Mouse (Mus musculus) MEL-GATA-1-ER (cell line): Measurements from ENCODE around the gene Svopl.

Experiments
- DNase-seq: peaks from one replicate; pipeline ENCODE4 v3.0.0-alpha.2; 2012; ENCODE audit warnings: low read depth; ENCODE audit errors: extremely low read depth

Gene Svopl

GRCm38 (mm10) chr6:38046838-38047237 is at the start of gene Svopl:
Gene Svopl (minus strand): TSS chr6:38046996.
- DNase-seq, result no peak

GRCm38 (mm10) chr6:38094701-38095100 is 47.9 kb upstream of the Svopl start:
- DNase-seq, result no peak

- DNase-seq, result no peak
These were observed 45.7 kb upstream of the Svopl start for GRCm38 (mm10) chr6:38092539-38092938.

- no peak for DNase-seq
These were observed 40.6 kb upstream of the Svopl start for GRCm38 (mm10) chr6:38087242-38088026.

GRCm38 (mm10) chr6:38083204-38083603 is 36.4 kb upstream of the Svopl start:
- DNase-seq, result no peak

GRCm38 (mm10) chr6:38081727-38082341 is 35.0 kb upstream of the Svopl start:
- DNase-seq, result no peak

- no peak for DNase-seq
These were observed 33.6 kb upstream of the Svopl start for GRCm38 (mm10) chr6:38080364-38080763.

- no peak for DNase-seq
These were observed 26.8 kb upstream of the Svopl start for GRCm38 (mm10) chr6:38073592-38073991.

GRCm38 (mm10) chr6:38072137-38072796 is 25.5 kb upstream of the Svopl start:
- DNase-seq, result no peak

GRCm38 (mm10) chr6:38071256-38071655 is 24.5 kb upstream of the Svopl start:
- no peak for DNase-seq

GRCm38 (mm10) chr6:38066215-38066614 is 19.4 kb upstream of the Svopl start:
- peak; percentile 40 for DNase-seq

GRCm38 (mm10) chr6:38065501-38066122 is 18.8 kb upstream of the Svopl start:
- no peak for DNase-seq

GRCm38 (mm10) chr6:38065122-38065500 is 18.3 kb upstream of the Svopl start:
- DNase-seq, result no peak

- DNase-seq, result no peak
These were observed 17.8 kb upstream of the Svopl start for GRCm38 (mm10) chr6:38064621-38065020.

- DNase-seq, result no peak
These were observed 12.0 kb upstream of the Svopl start for GRCm38 (mm10) chr6:38058805-38059204.

- DNase-seq, result no peak
These were observed 8.9 kb upstream of the Svopl start for GRCm38 (mm10) chr6:38055471-38056330.

- DNase-seq, result no peak
These were observed 2.8 kb upstream of the Svopl start for GRCm38 (mm10) chr6:38049601-38050000.

GRCm38 (mm10) chr6:38048800-38049561 is 2.2 kb upstream of the Svopl start:
- DNase-seq, result no peak

- no peak for DNase-seq
These were observed 1.2 kb upstream of the Svopl start for GRCm38 (mm10) chr6:38048003-38048402.
